Mouse (Mus musculus) cerebellum, adult 11-12 months (tissue): ENCODE results near the gene Cip2a.

ENCODE experiments used
- DNase-seq: peaks from one replicate; pipeline ENCODE4 v3.0.0; 2022

The Cip2a gene

GRCm38 (mm10) chr16:48993559-48994342, at the start of gene Cip2a, which contains the start of gene Dzip3:
Gene Cip2a, plus strand, starts transcription at chr16:48994185.
Gene Dzip3, minus strand, starts transcription at chr16:48994165.
- peak; percentile 89 for DNase-seq

- DNase-seq, result no peak
Observed at GRCm38 (mm10) chr16:48972996-48973395, 21.0 kb upstream of the Cip2a start.

GRCm38 (mm10) chr16:48973548-48973947, 20.4 kb upstream of the Cip2a start:
- DNase-seq, result no peak

DNA sequence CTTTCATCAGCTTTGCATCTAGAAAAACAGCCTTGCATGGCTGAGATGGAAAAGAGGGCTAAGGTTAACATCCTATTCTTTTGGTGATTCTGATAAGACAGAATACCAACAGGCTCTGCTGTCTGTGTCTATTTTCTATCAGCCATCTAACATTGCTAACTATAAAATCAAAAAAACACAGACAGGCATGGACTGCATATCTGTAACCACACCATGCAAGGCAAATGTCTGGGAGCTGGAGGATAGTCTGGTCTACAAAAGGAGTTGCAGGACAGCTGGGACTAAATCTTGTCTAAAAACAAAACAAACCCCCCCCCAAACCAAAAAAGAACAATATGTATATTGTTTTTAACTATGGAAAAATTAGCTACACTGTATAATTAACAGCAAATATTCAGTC, 14.0 kb upstream of the Cip2a start:
- no peak for DNase-seq

DNA sequence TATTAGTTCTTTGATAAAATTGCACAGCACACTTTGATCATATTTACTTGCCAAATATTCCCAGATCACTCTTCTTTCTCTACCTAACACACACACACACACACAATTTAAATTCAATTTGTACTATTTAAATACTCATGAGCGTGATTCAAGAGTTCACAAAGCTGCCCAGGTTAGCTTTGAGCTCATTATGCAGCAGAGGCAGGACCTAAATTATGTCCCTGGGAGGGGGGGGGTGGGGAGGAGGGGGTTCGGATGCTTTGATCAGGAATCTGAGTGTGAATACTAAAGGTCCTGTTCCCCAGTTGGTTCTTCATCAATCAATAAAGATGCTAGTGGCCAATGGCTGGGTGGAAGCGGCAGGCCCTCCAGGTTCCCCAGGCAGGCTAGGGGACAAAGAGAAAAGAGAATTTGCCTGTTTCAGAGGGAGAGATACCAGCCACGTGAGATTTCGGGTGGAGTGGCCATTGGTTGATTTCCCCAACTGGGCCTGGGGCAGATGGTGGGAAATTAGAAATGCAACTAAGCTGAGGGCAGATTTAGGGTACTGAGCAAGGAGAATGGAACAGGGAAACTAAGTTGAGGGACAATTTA, 8.9 kb upstream of the Cip2a start:
- DNase-seq, result no peak

DNA sequence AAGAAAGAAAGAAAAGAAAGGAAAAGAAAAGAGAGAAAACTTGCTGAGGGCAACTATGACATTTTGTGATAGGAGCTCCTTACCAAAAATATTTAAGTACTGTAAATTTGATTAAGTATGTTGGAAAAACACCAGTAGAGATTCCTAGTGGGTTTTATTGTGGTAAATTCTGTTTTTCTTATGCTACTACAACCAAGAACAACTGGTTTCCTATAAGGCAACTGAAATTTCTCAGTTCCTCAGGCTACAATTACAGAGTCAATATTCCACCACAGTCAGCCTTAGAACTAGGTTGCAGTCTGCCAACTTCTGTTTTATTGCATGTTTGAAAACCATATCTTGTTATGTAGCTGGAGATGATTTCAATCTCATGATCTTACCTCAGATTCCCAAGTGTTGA, 4.3 kb upstream of the Cip2a start:
- no peak for DNase-seq

DNA sequence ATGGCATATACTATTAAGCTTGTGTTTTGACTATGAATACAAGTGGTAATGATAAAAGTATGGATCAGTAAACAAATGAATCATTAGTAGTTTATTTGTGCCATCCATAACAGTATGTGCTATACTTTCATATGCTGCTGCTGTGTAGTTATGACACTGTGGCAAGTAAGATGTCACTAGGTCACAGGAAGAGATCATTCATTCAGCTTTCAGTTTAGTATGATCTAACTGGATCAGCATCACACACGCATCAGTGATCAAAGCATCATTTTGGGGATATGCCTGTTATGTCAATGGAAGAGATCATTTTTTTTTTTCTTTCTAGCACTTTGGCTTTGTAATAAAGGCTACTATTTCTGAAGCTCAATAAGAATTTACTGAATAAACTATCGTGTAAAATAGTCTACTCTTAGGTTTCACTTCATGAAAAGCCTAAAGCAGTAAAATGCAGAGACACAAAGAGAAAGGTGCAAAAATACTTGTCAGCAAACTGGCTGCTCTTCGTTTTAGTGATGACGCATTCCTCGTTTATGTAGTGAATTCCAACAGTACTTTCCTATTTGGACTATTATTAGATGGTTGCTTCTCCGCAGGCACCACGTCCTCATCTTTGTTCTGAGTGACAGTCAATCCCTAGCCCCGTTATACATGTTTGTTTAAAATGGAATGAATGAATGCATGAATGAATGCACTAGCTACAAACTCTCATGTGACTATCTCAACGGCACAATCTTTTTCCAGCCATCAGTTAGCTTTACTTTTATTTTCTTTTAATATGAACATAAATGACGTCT, 1.4 kb upstream of the Cip2a start:
- no peak for DNase-seq

- no peak for DNase-seq
Observed at GRCm38 (mm10) chr16:48993231-48993558, 790 bp upstream of the Cip2a start.

DNA sequence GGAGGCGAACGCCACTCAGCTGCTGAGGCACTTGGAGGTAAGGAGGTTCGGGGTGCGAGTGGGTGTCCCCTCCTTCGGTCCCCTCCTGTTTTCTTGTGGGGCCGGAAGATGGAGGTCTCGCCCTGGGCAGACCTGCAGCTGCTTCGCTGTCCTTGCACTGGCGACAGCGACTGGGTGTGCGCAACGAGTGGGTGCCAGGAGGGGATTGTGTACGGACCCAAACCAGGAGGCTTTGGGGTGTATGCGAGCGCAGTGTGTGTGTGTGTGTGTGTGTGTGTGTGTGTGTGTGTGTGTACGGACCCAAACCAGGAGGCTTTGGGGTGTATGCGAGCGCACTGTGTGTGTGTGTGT, 333 bp downstream of the Cip2a start:
- DNase-seq, result no peak

- DNase-seq, result no peak
Observed at GRCm38 (mm10) chr16:49004151-49004550, 10.2 kb downstream of the Cip2a start.

GRCm38 (mm10) chr16:49016620-49017332, 22.8 kb downstream of the Cip2a start:
- DNase-seq, result no peak

DNA sequence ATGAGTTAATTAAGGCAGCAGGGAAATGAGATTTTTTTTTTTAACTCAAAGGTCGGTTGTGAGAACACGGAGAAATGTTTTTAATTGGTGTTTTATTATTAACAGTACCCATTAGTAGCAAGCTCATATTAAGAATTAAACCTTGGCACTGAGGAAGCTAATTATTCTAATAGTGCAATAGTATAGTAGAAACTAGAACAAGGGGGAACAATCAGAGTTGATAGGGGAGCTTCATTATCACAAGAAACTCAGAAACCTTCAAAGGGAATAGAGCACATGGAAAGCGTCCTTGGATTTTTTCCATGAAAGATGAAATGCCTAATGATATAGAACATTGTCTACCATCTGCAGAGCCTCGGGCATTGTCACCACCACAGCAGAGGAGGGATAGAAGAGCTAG, 41.9 kb downstream of the Cip2a start:
- DNase-seq, result no peak

- DNase-seq, result no peak
Observed at GRCm38 (mm10) chr16:49037771-49038170, 43.8 kb downstream of the Cip2a start.

- no peak for DNase-seq
Observed at GRCm38 (mm10) chr16:49040554-49041221, 46.7 kb downstream of the Cip2a start.

DNA sequence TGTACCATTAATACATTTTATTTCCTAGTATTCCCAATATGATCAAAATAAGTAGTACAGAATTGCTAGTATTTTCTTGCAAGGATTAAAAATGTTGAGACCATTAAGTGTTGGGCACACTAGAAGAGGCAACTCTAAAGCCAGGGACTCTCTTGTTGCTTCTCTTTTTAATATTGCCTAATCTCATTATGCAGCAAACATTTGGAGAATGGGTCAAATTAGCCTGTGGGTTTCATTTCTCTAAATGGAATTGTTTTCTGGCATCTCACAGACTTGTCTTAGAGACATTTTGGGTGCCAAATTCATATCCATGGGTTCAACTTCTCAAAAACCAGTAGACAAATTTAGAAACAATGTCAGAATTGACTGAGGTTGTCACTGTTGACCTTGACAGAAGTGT, 55.2 kb downstream of the Cip2a start:
- no peak for DNase-seq

- DNase-seq, result no peak
Observed at GRCm38 (mm10) chr16:49057186-49057585, 63.2 kb downstream of the Cip2a start, which contains the start of gene Myh15. Gene Myh15, plus strand, starts transcription at chr16:49057486.
